Mouse (Mus musculus) inflammation-experienced regulatory T-cells, adult 6 months (primary cell): ENCODE measurements around the gene Ftsj3. TPM values are rescaled to one million over a fixed set of nuclear protein-coding genes. Genes with fewer than 3 reads are reported as not detected.
"Not testable (repeated sequence)": the region's sequence is repeated elsewhere in the genome, so short reads cannot be mapped to it uniquely, and the experiment has no call there.

Experiments
- ATAC-seq: one replicate; pipeline ENCODE4 v1.8.0; 2017
- polyA plus RNA-seq, 3 experiments: library from polyadenylated mRNA; unstranded; fragments of 100-300 nt; shearing (Covaris generic); gene quantifications; one replicate each; pipeline ENCODE4 v1.2.1; 2017

Gene Ftsj3
- polyA plus RNA-seq, 3 experiments from 2014 or later, result 31.7 to 66.8 (median 55.9) TPM

- ATAC-seq, result no peak
Measured at GRCm38 (mm10) chr11:106268326-106269059, 12.6 kb upstream of the Ftsj3 start.

- no peak for ATAC-seq
Measured at GRCm38 (mm10) chr11:106267871-106268270, 12.0 kb upstream of the Ftsj3 start.

- no peak for ATAC-seq
Measured at GRCm38 (mm10) chr11:106267311-106267852, 11.5 kb upstream of the Ftsj3 start.

GRCm38 (mm10) chr11:106266431-106266830 lies 10.6 kb upstream of the Ftsj3 start:
- no peak for ATAC-seq

- ATAC-seq, result no peak
Measured at GRCm38 (mm10) chr11:106265570-106265969, 9.7 kb upstream of the Ftsj3 start.

GRCm38 (mm10) chr11:106264988-106265387 lies 9.1 kb upstream of the Ftsj3 start:
- ATAC-seq, result no peak

- no peak for ATAC-seq
Measured at GRCm38 (mm10) chr11:106263963-106264362, 8.1 kb upstream of the Ftsj3 start.

GRCm38 (mm10) chr11:106260826-106261450 lies 5.1 kb upstream of the Ftsj3 start:
- no peak for ATAC-seq

- ATAC-seq, result no peak
Measured at GRCm38 (mm10) chr11:106256775-106257174, 896 bp upstream of the Ftsj3 start.

- ATAC-seq, result no peak
Measured at GRCm38 (mm10) chr11:106255174-106255573, 705 bp downstream of the Ftsj3 start.

GRCm38 (mm10) chr11:106254767-106255166 lies 1.1 kb downstream of the Ftsj3 start:
- no peak for ATAC-seq

- no peak for ATAC-seq
Measured at GRCm38 (mm10) chr11:106249326-106249725, 6.6 kb downstream of the Ftsj3 start.

- no peak for ATAC-seq
Measured at GRCm38 (mm10) chr11:106246834-106247233, 9.0 kb downstream of the Ftsj3 start.

- ATAC-seq, result not testable (repeated sequence)
Measured at GRCm38 (mm10) chr11:106233978-106234377, 21.9 kb downstream of the Ftsj3 start.

GRCm38 (mm10) chr11:106220603-106221002 lies 35.3 kb downstream of the Ftsj3 start:
- ATAC-seq, result no peak

GRCm38 (mm10) chr11:106216730-106217490 lies 39.0 kb downstream of the Ftsj3 start, which contains the start of gene Ddx42:
Gene Ddx42 (plus strand): TSS chr11:106216926.
- peak; percentile 70 for ATAC-seq

- ATAC-seq, result peak; percentile 86
Measured at GRCm38 (mm10) chr11:106215927-106216729, 39.8 kb downstream of the Ftsj3 start, which contains the start of gene Ccdc47. Gene Ccdc47 (minus strand): TSS chr11:106216344.

- ATAC-seq, result no peak
Measured at GRCm38 (mm10) chr11:106215450-106215859, 40.4 kb downstream of the Ftsj3 start.

GRCm38 (mm10) chr11:106214856-106215255 lies 41.0 kb downstream of the Ftsj3 start:
- ATAC-seq, result no peak

- ATAC-seq, result no peak
Measured at GRCm38 (mm10) chr11:106212771-106213170, 43.1 kb downstream of the Ftsj3 start.

- peak; percentile 69 for ATAC-seq
Measured at GRCm38 (mm10) chr11:106202123-106202465, 53.8 kb downstream of the Ftsj3 start, which contains the start of gene Strada. Gene Strada (minus strand): TSS chr11:106202168.
